ENCODE assay signal across 8 mouse cellular contexts in genomic region chr17:30194629-30195445, GRCm38 (mm10).
A peak's percentile ranks its signal among the peaks of the same experiment; 100 is the strongest.
DNase-seq lines count a peak whose midpoint lies in the region; ATAC-seq and TF ChIP-seq lines count a peak whose summit lies in the region.

No protein-coding gene starts in this region.

- 0 out of 2 replicates have a peak, but pooled peaks cover 3% of the 10 kb centered on the region for H3K36me3 ChIP-seq in hindbrain, embryonic 12.5 days
- H3K36me3 ChIP-seq in midbrain, postnatal 0 days (ENCODE audit: insufficient read depth, low read length), result no peaks in the 10 kb centered on the region

- no peak for TF ChIP-seq POLR2A in cerebellum, adult 2 months (IDR thresholded peaks at IDR 0.05; ENCODE audit: borderline replicate concordance, insufficient read depth, low read length)

- DNase-seq in cerebellum, adult 2 months, result peak; percentile 38 to 44
- DNase-seq in cerebellum, adult 9-10 months, result no peak
- peak; percentile 8 to 11 for DNase-seq in left cerebral cortex, adult 2 months (ENCODE audit: extremely low spot score in 1 of 2, low spot score in 2 of 2)
- DNase-seq in left cerebral cortex, postnatal 4 days, result no peak
- DNase-seq in adipocyte (ENCODE audit: low spot score), result peak; percentile 25
- DNase-seq in midbrain, postnatal 0 days (ENCODE audit: low spot score), result no peak
- DNase-seq in embryo, embryonic 9.5 days (ENCODE audit: extremely low spot score), result no peak

- H3K9me3 ChIP-seq in hindbrain, embryonic 12.5 days (replicated peaks), result no peaks in the 10 kb centered on the region
- H3K9me3 ChIP-seq in midbrain, postnatal 0 days (ENCODE audit: low read length), result no peaks in the 10 kb centered on the region

- no peak overlapping the region for H3K9ac ChIP-seq in hindbrain, embryonic 12.5 days
- no peak overlapping the region for H3K9ac ChIP-seq in midbrain, postnatal 0 days (replicated peaks; ENCODE audit: low read length, poor library complexity, severe bottlenecking)

- 0 out of 2 replicates have a peak, but pooled peaks have one; percentile 17 for ATAC-seq in hindbrain, embryonic 12.5 days (ENCODE audit: low FRiP score)
- peak; percentile 36; the same call in 1 of the 2 replicates for ATAC-seq in midbrain, postnatal 0 days (ENCODE audit: low FRiP score)

- H3K27ac ChIP-seq in cerebellum, adult 2 months (ENCODE audit: insufficient read depth, low read length), result no peak overlapping the region
- peak overlapping the region; percentile 57 for H3K27ac ChIP-seq in left cerebral cortex, adult 2 months
- peak overlapping the region; percentile 74 for H3K27ac ChIP-seq in hindbrain, embryonic 12.5 days
- H3K27ac ChIP-seq in midbrain, postnatal 0 days (ENCODE audit: low read depth, low read length), result peak overlapping the region; percentile 65

- H3K4me3 ChIP-seq in cerebellum, adult 2 months (replicated peaks; ENCODE audit: insufficient read depth, low read depth, low read length), result no peak overlapping the region
- no peak overlapping the region for H3K4me3 ChIP-seq in left cerebral cortex, adult 2 months
- no peak overlapping the region for H3K4me3 ChIP-seq in hindbrain, embryonic 12.5 days
- H3K4me3 ChIP-seq in midbrain, postnatal 0 days (ENCODE audit: low read depth, low read length), result no peak overlapping the region

- peaks cover 51% of the 10 kb centered on the region for H3K4me1 ChIP-seq in cerebellum, adult 2 months (ENCODE audit: control insufficient read depth, insufficient read depth, low read length)
- H3K4me1 ChIP-seq in hindbrain, embryonic 12.5 days, result peaks cover 88% of the 10 kb centered on the region
- peaks cover 22% of the 10 kb centered on the region for H3K4me1 ChIP-seq in midbrain, postnatal 0 days (ENCODE audit: insufficient read depth, low read length)

- no peaks in the 10 kb centered on the region for H3K27me3 ChIP-seq in cerebellum, adult 2 months (ENCODE audit: control insufficient read depth, insufficient read depth, low read length)
- no peaks in the 10 kb centered on the region for H3K27me3 ChIP-seq in hindbrain, embryonic 12.5 days
- no peaks in the 10 kb centered on the region for H3K27me3 ChIP-seq in midbrain, postnatal 0 days (ENCODE audit: insufficient read depth, low read length)

- 43% methylated on average over 11 of the region's 11 CpGs for WGBS in cerebellum, adult 2 months
- WGBS in hindbrain, embryonic 12.5 days, result 68% methylated on average over 11 of the region's 11 CpGs
- WGBS in midbrain, postnatal 0 days, result 29% methylated on average over 11 of the region's 11 CpGs

- peak; percentile 61 for TF ChIP-seq CTCF in cerebellum, adult 2 months (IDR thresholded peaks at IDR 0.05; ENCODE audit: borderline replicate concordance, insufficient read depth, low read depth, low read length)
- peak; percentile 29 for TF ChIP-seq CTCF in left cerebral cortex, adult 2 months (IDR thresholded peaks at IDR 0.05)
- TF ChIP-seq CTCF in midbrain, postnatal 0 days (IDR thresholded peaks at IDR 0.05), result peak; percentile 58

- intact Hi-C loops in left cerebral cortex, adult 2 months (cut with DNase I), result loop anchor here (5.0 kb wide), 3 partner anchors 83 to 218 kb away; no protein-coding TSS in a partner anchor
- intact Hi-C loops in left cerebral cortex, postnatal 4 days (cut with DNase I), result no loop called here

- no peak overlapping the region for H3K4me2 ChIP-seq in hindbrain, embryonic 12.5 days (replicated peaks)
- no peak overlapping the region for H3K4me2 ChIP-seq in midbrain, postnatal 0 days (ENCODE audit: low read depth, low read length, poor library complexity, severe bottlenecking)

Comparison
In these comparisons a context has a peak if more than half of its experiments do, and no peak if none do; other contexts are left out.
1. DNase-seq: peak in cerebellum, adult 2 months (2 of 2), left cerebral cortex, adult 2 months (2 of 2) and adipocyte (single experiment); none in cerebellum, adult 9-10 months (single experiment), left cerebral cortex, postnatal 4 days (single experiment), midbrain, postnatal 0 days (single experiment) and embryo, embryonic 9.5 days (single experiment).
2. Peak in every context shown above with its lines, with median percentiles within 50 percentile points of each other: CTCF ChIP-seq.